Mouse (Mus musculus) intestine, embryonic 15.5 days (tissue): ENCODE data around the gene Nans. TPM values are rescaled to one million over a fixed set of nuclear protein-coding genes. Genes with fewer than 3 reads are reported as not detected.

ENCODE experiments used
- ATAC-seq: fragments of 200-750 bp; cut with Nextera tagmentation; 2 replicates; pipeline ENCODE4 v1.8.0; 2017; ENCODE audit warnings: moderate TSS enrichment, moderate library complexity
- H3K27ac ChIP-seq: fragments of 300-500 bp; sonication (generic); 2 replicates; pipeline ENCODE4 v1.5.1; 2015; ENCODE audit warnings: mild to moderate bottlenecking, inconsistent platforms
- H3K27me3 ChIP-seq: fragments of 300-500 bp; sonication (generic); replicated peaks from 2 replicates; pipeline ENCODE4 v1.6.1; 2015; ENCODE audit warnings: inconsistent platforms
- H3K36me3 ChIP-seq: fragments of 300-500 bp; sonication (generic); 2 replicates; pipeline ENCODE4 v1.6.1; 2015; ENCODE audit warnings: inconsistent platforms
- H3K4me1 ChIP-seq: fragments of 300-500 bp; sonication (generic); replicated peaks from 2 replicates; pipeline ENCODE4 v1.6.1; 2015; ENCODE audit warnings: inconsistent platforms
- H3K4me2 ChIP-seq: fragments of 300-500 bp; sonication (generic); replicated peaks from 2 replicates; pipeline ENCODE4 v1.6.1; 2015; ENCODE audit warnings: mild to moderate bottlenecking, inconsistent platforms
- H3K4me3 ChIP-seq: fragments of 300-500 bp; sonication (generic); replicated peaks from 2 replicates; pipeline ENCODE4 v1.5.1; 2015; ENCODE audit warnings: inconsistent platforms
- H3K9ac ChIP-seq: fragments of 300-500 bp; sonication (generic); 2 replicates; pipeline ENCODE4 v1.6.1; 2015; ENCODE audit warnings: inconsistent platforms
- H3K9me3 ChIP-seq: fragments of 300-500 bp; sonication (generic); 2 replicates; pipeline ENCODE4 v1.6.1; 2016; ENCODE audit warnings: inconsistent platforms
- WGBS: fragments of 180-500 bp; shearing (Covaris S2); methylation state at CpG from one replicate; pipeline ENCODE4 v1.1.7; 2015; 5-methylcytosine and 5-hydroxymethylcytosine counted together
- polyA plus RNA-seq: library from polyadenylated mRNA; unstranded; fragments of >200 nt; fragmentation: Nextera tagmentation; extraction: Ambion mirVana; gene quantifications from 2 replicates; pipeline ENCODE4 v1.2.1, GENCODE M21; 2015

Nans gene
- polyA plus RNA-seq, 1 experiment from 2014 or later = 102 TPM

DNA sequence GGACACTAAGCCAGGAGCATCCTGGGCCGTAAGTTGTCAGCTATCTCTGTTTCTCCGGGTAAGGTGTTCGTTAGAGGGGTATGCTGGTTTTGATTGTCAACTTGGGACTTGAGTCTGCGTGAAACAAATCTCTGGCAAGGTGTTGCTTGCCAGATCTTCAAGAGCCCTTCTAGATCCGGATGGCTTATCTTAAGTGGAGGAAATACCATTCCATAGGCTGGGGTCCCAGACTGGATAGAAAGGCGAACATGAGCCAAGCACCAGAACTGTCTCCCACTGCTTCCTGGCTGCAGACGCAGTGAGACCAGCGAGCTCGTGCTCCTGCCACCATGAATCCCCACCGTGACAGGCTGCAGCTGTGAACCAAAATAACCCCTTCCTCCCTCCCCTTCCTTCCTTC lies 32.4 kb downstream of the Nans start:
- Histone ChIP-seq H3K9ac (no peak overlapping the region), H3K9me3 (no peaks in the 10 kb centered on the region), H3K4me3 (no peak overlapping the region), H3K27ac (no peak overlapping the region), H3K36me3 (no peaks in the 10 kb centered on the region), H3K4me2 (no peak overlapping the region), H3K4me1 (no peaks in the 10 kb centered on the region), H3K27me3 (no peaks in the 10 kb centered on the region)
- 73% methylated on average over 10 of the region's 10 CpGs for WGBS
- ATAC-seq = no peak

- H3K27me3 ChIP-seq = no peaks in the 10 kb centered on the region
- no peak overlapping the region for H3K27ac ChIP-seq
- H3K9ac ChIP-seq = no peak overlapping the region
- no peak overlapping the region for H3K4me3 ChIP-seq
- H3K9me3 ChIP-seq = no peaks in the 10 kb centered on the region
- H3K4me1 ChIP-seq = peaks cover 3% of the 10 kb centered on the region; the same call in 1 of the 2 replicates
- WGBS = 75% methylated on average over 4 of the region's 4 CpGs
- no peaks in the 10 kb centered on the region for H3K36me3 ChIP-seq
- H3K4me2 ChIP-seq = no peak overlapping the region
- no peak for ATAC-seq
Measured at GRCm38 (mm10) chr4:46523324-46523723, 34.3 kb downstream of the Nans start.

GRCm38 (mm10) chr4:46526226-46526625 lies 37.2 kb downstream of the Nans start:
- 87% methylated on average over 3 of the region's 3 CpGs for WGBS
- Histone ChIP-seq H3K4me1 (peaks cover 5% of the 10 kb centered on the region; the same call in 1 of the 2 replicates), H3K9me3 (no peaks in the 10 kb centered on the region), H3K4me3 (no peak overlapping the region), H3K4me2 (no peak overlapping the region), H3K9ac (no peak overlapping the region), H3K36me3 (no peaks in the 10 kb centered on the region), H3K27me3 (no peaks in the 10 kb centered on the region), H3K27ac (no peak overlapping the region)
- no peak for ATAC-seq

GRCm38 (mm10) chr4:46526798-46527557 lies 37.9 kb downstream of the Nans start:
- peak overlapping the region; percentile 22; the same call in 1 of the 2 replicates for H3K27ac ChIP-seq
- ATAC-seq = peak; percentile 70

DNA sequence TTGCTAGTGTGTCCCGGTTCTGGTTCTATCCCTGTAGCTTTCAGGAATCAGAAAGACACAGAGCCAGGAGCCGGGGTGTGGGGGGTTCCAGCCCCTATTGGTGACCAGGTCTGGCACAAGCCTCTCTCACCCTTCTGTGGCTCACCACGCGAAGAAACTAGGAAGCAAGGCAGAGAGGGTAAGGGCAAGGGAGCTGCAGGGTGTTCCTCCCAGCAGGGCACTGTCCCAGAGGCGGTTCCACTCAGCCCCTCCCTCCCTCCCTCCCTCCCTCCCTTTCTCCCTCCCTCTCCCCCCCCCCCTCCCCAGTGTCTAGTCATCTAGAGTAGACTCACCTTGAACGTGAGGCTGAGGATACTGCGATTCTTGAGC lies 38.5 kb downstream of the Nans start:
- Histone ChIP-seq H3K36me3 (no peaks in the 10 kb centered on the region), H3K4me3 (peak overlapping the region; percentile 32), H3K9me3 (no peaks in the 10 kb centered on the region), H3K4me2 (peak overlapping the region; percentile 69), H3K9ac (peak overlapping the region; percentile 50), H3K27me3 (no peaks in the 10 kb centered on the region), H3K27ac (peak overlapping the region; percentile 22; the same call in 1 of the 2 replicates), H3K4me1 (peaks cover 5% of the 10 kb centered on the region; the same call in 1 of the 2 replicates)
- peak; percentile 82 for ATAC-seq
- WGBS = 7% methylated on average over 6 of the region's 7 CpGs

More at GRCm38 (mm10) chr4:46526798-46527557, 37.9 kb downstream of the Nans start:
- Histone ChIP-seq H3K27me3 (no peaks in the 10 kb centered on the region), H3K4me2 (peak overlapping the region; percentile 69), H3K4me1 (peaks cover 5% of the 10 kb centered on the region; the same call in 1 of the 2 replicates), H3K4me3 (peak overlapping the region; percentile 32), H3K9me3 (no peaks in the 10 kb centered on the region), H3K9ac (peak overlapping the region; percentile 50), H3K36me3 (no peaks in the 10 kb centered on the region)
- WGBS = 33% methylated on average over 17 of the region's 17 CpGs

DNA sequence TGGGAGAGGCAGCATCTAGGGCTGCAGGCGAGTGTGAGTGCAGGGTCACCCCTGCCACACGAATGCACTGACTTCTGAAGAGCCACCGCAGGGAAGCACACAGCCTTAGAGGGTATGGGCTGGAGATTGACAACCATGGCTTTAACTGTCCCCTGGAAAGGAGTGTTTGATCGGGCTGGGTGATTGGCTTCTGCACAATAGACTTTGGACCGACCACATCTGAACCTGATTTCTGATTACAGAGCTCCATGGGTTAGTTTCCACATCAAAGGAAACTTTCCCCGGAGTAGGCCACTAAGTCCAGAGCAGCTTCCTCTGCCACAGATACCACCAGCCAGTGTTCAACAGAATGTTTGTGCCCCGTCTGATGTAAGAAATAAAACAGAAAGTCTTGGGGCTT lies 40.7 kb downstream of the Nans start:
- no peak overlapping the region for H3K4me3 ChIP-seq
- no peak overlapping the region for H3K27ac ChIP-seq
- 49% methylated on average over 7 of the region's 7 CpGs for WGBS
- no peak overlapping the region for H3K4me2 ChIP-seq
- H3K36me3 ChIP-seq = no peaks in the 10 kb centered on the region
- H3K9me3 ChIP-seq = no peaks in the 10 kb centered on the region
- H3K27me3 ChIP-seq = peaks cover 10% of the 10 kb centered on the region; the same call in 1 of the 2 replicates
- H3K9ac ChIP-seq = no peak overlapping the region
- H3K4me1 ChIP-seq = peaks cover 13% of the 10 kb centered on the region
- peak; percentile 22 for ATAC-seq

GRCm38 (mm10) chr4:46532511-46532910 lies 43.5 kb downstream of the Nans start:
- Histone ChIP-seq H3K27ac (no peak overlapping the region), H3K36me3 (no peaks in the 10 kb centered on the region), H3K4me2 (no peak overlapping the region), H3K9me3 (no peaks in the 10 kb centered on the region), H3K4me3 (no peak overlapping the region), H3K27me3 (peaks cover 16% of the 10 kb centered on the region; the same call in 1 of the 2 replicates), H3K4me1 (peaks cover 12% of the 10 kb centered on the region), H3K9ac (no peak overlapping the region)
- 79% methylated on average over 2 of the region's 2 CpGs for WGBS
- no peak for ATAC-seq

GRCm38 (mm10) chr4:46532926-46533325 lies 43.9 kb downstream of the Nans start:
- no peak overlapping the region for H3K27ac ChIP-seq
- no peak overlapping the region for H3K4me3 ChIP-seq
- H3K9ac ChIP-seq = no peak overlapping the region
- peaks cover 16% of the 10 kb centered on the region; the same call in 1 of the 2 replicates for H3K27me3 ChIP-seq
- H3K4me1 ChIP-seq = peaks cover 12% of the 10 kb centered on the region
- no peaks in the 10 kb centered on the region for H3K36me3 ChIP-seq
- ATAC-seq = no peak
- WGBS = 86% methylated on average over 7 of the region's 7 CpGs
- H3K4me2 ChIP-seq = no peak overlapping the region
- no peaks in the 10 kb centered on the region for H3K9me3 ChIP-seq

GRCm38 (mm10) chr4:46533934-46534720 lies 45.1 kb downstream of the Nans start:
- WGBS = 10% methylated on average over 29 of the region's 29 CpGs
- H3K4me2 ChIP-seq = peak overlapping the region; percentile 80
- peaks cover 12% of the 10 kb centered on the region for H3K4me1 ChIP-seq
- 0 out of 2 replicates have a peak overlapping the region, but pooled peaks have one; percentile 34 for H3K9ac ChIP-seq
- peak overlapping the region; percentile 51 for H3K27ac ChIP-seq
- H3K36me3 ChIP-seq = no peaks in the 10 kb centered on the region
- H3K27me3 ChIP-seq = peaks cover 16% of the 10 kb centered on the region; the same call in 1 of the 2 replicates
- H3K9me3 ChIP-seq = no peaks in the 10 kb centered on the region
- peak overlapping the region; percentile 61 for H3K4me3 ChIP-seq
- peak; percentile 53; the same call in 1 of the 2 replicates for ATAC-seq

- Histone ChIP-seq H3K9me3 (no peaks in the 10 kb centered on the region), H3K9ac (peak overlapping the region; percentile 63), H3K36me3 (no peaks in the 10 kb centered on the region), H3K4me1 (peaks cover 9% of the 10 kb centered on the region), H3K27me3 (peaks cover 16% of the 10 kb centered on the region; the same call in 1 of the 2 replicates), H3K4me2 (peak overlapping the region; percentile 80), H3K4me3 (peak overlapping the region; percentile 61), H3K27ac (peak overlapping the region; percentile 85)
- ATAC-seq = peak; percentile 61
- WGBS = 6% methylated on average over 16 of the region's 16 CpGs
Measured at GRCm38 (mm10) chr4:46535094-46535830, 46.2 kb downstream of the Nans start.

- Histone ChIP-seq H3K9ac (peak within 1 kb of the TSS; percentile 63), H3K9me3 (no peaks in the 10 kb centered on the region), H3K27me3 (peaks cover 16% of the 10 kb centered on the region; the same call in 1 of the 2 replicates), H3K36me3 (no peaks in the 10 kb centered on the region), H3K4me3 (peak within 1 kb of the TSS; percentile 61), H3K27ac (peak within 1 kb of the TSS; percentile 85), H3K4me1 (peaks cover 9% of the 10 kb centered on the region), H3K4me2 (peak within 1 kb of the TSS; percentile 80)
- WGBS = 1% methylated on average over 46 of the region's 46 CpGs
- peak; percentile 84 for ATAC-seq
Measured at GRCm38 (mm10) chr4:46535840-46536361, 46.9 kb downstream of the Nans start, which contains the start of gene Trim14. Gene Trim14 (minus strand): TSS chr4:46536141.
